Mouse (Mus musculus): Measurements from ENCODE around the gene Sox18. TPM values are rescaled to one million over a fixed set of nuclear protein-coding genes. Genes with fewer than 3 reads are reported as not detected.

Sox18 gene
- total RNA-seq, 2 experiments from 2014 or later = 10.6 to 14.7 TPM

- intact Hi-C loops (cut with DNase I) = no loop called here
Observed at GRCm38 (mm10) chr2:181684713-181685112, 13.3 kb upstream of the Sox18 start.

DNA sequence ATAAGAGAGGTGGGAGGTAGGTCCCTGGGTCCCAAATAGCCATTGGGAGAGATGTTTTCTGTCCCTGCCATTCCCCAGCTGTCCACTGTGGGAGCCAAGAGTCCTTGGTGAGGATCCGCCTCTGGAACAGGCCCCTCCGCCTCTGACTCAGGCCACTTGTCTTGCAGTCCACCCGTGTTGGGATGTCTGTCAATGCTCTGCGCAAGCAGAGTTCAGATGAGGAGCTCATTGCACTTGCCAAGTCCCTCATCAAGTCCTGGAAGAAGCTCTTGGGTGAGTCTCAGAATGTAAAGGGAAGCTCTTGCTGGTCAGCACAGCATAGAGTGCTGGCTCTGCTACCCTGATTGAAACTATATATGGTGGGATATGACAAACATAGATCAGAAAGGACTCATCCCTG lies 11.9 kb upstream of the Sox18 start:
- no peak for DNase-seq (ENCODE audit: low spot score in 2 of 2)
- intact Hi-C loops (cut with DNase I) = no loop called here

More at GRCm38 (mm10) chr2:181684713-181685112, 13.3 kb upstream of the Sox18 start:
- no peak for DNase-seq (ENCODE audit: low spot score in 2 of 2)

- DNase-seq (ENCODE audit: low spot score in 2 of 2) = no peak
- intact Hi-C loops (cut with DNase I) = no loop called here
Observed at GRCm38 (mm10) chr2:181681978-181682377, 10.5 kb upstream of the Sox18 start.

DNA sequence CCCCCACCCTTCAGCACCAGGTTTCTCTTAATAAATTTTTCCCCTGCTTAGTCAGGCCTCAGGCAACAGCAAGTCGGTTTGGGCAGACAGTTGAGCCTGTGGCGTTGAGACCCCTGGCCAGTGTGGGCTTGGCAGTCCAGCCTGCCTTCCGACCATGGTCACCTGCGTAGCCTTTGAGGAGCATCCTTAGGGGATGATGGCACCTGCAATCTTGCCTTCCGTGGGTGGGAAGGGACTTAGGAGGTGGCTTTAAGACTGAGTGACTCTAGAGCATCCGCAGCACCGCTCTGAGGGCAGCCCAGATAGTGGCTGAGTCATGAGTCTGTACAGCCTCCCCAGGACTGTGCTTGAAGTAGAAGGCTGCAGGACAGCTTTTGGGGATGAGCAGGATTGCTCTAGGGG lies 9.3 kb upstream of the Sox18 start:
- intact Hi-C loops (cut with DNase I) = no loop called here
- no peak for DNase-seq (ENCODE audit: low spot score in 2 of 2)

DNA sequence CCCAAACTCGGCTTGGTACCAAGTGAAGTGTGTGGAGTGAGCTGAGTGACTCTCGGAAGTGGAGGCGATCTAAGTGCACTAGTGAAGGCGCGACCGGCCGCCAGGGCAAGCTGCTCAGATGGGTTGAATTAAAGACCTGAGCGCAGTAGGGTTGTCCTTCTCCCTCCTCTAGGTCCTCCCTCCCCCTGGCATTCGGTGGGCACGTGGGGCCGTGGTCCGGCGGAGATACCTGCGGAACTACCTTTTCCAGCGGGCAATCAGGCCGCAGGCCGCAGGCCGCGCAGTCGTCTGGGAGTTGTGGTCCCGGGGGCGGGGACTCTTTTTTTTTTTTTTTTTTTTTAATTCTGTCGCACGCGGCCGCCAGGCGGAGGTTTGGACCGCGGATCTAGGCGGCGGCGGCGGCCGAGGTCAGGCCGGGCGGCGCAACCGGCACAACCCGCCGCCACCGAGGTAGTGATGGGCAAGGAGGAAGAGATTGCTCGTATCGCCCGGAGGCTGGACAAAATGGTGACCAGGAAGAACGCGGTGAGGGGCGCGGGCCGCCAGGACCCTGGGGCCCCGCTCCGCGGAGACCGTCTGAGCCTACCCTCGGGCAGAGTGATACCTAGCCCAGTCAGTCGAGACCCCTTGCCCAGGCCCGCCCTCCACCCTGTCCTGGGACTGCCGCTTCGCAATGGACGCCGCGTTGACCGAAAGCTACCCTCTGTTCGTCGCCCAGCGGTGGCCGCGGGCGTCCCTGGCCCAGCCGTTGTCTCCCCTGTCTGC lies 8.7 kb upstream of the Sox18 start, which contains the start of gene Tcea2:
TSS of gene Tcea2 (plus strand) at position 360 of the 765 bp plus-strand sequence.
- DNase-seq (ENCODE audit: low spot score in 2 of 2) = peak; percentile 45 to 68
- intact Hi-C loops (cut with DNase I) = loop anchor here (1.0 to 5.0 kb wide), 2 partner anchors 21 to 58 kb away; no protein-coding TSS in a partner anchor

DNA sequence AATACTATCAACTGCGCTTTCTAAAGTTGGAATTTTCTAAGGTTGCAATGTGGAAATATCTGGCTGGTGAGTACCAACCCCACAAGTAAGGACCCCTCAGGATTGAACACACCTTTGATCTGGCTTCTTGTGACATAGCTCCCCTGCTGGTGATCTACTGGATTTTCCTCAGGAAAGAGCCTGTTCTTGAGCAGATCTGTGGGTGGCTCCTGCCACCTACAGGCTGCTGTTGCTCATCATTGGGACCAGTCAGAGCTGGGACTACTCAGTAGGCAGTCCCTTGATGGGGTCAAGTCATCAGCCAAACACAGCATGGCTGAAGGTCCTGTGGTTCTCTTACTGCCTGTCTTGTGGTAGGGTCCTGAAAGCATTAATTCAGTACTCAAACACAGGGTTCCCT lies 7.3 kb upstream of the Sox18 start:
- peak; percentile 82 to 92 for DNase-seq (ENCODE audit: low spot score in 2 of 2)
- intact Hi-C loops (cut with DNase I) = loop anchor here (1.0 to 5.0 kb wide), 2 partner anchors 19 to 56 kb away; no protein-coding TSS in a partner anchor

GRCm38 (mm10) chr2:181677755-181678098 lies 6.3 kb upstream of the Sox18 start:
- DNase-seq (ENCODE audit: low spot score in 2 of 2) = no peak
- intact Hi-C loops (cut with DNase I) = loop anchor here (5.0 kb wide), 1 partner anchor 55 kb away; no protein-coding TSS in a partner anchor

DNA sequence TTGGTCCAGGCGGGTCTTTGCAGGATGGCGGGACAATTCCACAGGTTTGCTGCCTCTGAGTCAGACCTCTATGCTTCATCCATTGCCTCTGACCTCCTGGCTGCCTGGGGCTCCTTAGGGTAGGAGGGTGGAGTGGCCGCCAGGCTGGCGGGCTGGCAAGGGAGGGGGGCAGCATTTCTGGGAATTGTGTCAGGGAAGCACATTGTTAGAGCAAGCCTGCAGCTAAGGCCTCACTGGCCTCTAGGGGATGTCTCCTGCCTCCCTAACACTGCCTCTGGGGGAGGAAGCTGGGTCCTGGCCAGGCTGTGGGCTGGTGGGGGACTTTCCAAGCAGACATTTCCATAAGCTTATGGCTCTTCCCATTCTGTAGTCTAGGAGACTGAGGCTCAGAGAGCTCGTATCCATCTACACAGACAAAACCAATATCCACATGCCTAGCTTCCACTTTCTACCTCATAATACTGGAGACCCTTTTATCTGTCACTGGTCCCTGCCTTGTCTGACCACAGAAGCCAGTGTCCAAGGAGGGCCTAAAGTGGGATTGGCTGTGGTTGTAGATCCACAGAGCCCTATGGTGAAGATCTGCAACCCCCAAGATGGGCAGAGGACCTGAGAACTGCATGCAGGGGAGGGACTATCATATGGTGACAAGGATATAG lies 5.8 kb upstream of the Sox18 start:
- intact Hi-C loops (cut with DNase I) = loop anchor here (5.0 kb wide), 1 partner anchor 55 kb away; no protein-coding TSS in a partner anchor
- no peak for DNase-seq (ENCODE audit: low spot score in 2 of 2)

DNA sequence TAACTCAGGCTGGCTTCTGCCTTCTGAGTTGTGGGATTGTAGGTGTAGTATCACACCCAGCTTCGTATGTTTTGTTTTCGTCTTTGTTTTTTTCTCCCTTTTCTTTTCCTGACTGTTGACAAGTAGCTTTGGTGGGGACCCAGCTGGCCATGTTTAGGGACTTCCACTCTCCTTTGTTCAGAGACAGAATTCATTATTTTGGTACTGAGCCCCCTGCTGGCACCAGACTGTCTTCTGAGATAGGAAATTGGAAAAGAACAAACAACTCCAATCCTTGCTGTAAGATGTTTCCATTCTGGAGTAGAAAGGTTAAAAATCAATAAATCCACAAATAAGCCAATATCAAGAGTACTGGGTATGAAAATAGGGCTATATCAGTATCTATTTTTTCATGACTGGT lies 5.0 kb upstream of the Sox18 start:
- intact Hi-C loops (cut with DNase I) = loop anchor here (5.0 kb wide), 1 partner anchor 54 kb away; no protein-coding TSS in a partner anchor
- DNase-seq (ENCODE audit: low spot score in 2 of 2) = no peak

DNA sequence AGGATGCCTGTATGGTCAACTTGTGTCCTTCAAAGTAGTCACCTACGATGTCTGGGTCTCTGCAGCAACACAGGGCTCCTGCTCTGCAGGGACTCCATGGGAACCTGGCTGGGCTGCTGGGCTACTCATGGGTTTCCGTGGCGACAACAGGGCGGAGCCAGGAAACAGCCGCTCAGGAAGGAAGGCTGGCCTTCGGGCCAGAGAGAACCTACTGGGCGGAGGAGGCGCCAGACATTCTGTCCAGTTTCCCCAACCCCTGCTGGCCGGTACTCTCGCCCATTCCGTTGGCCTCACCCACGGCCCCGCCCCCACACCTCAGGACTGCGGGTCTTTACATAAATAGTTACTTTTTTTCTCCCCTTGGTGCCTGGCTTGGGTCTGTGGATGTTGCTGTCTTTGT lies 4.0 kb upstream of the Sox18 start:
- DNase-seq (ENCODE audit: low spot score in 2 of 2) = peak; percentile 52 to 53
- intact Hi-C loops (cut with DNase I) = loop anchor here (5.0 kb wide), 1 partner anchor 53 kb away; no protein-coding TSS in a partner anchor

DNA sequence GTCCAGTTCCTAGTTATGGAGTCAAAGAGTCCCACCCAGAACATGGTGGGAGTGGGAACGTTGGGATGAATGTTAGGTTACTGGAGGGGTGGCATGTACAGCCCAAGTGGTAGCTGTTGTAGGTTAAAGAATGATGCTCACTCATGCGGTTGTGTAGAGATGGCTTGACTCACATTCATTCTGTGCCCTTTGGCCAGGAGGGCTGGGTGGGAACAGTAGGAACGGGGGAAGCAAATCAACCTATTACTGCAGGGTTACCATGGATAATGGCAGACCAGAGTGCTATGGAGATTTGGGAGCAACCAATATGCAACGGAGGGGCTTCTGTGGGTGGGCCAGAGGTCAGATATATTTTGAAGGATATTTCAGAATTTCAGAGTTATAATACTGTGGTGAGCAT lies 3.5 kb upstream of the Sox18 start:
- intact Hi-C loops (cut with DNase I) = loop anchor here (5.0 kb wide), 1 partner anchor 53 kb away; no protein-coding TSS in a partner anchor

GRCm38 (mm10) chr2:181673501-181673900 lies 2.1 kb upstream of the Sox18 start:
- no peak for DNase-seq (ENCODE audit: low spot score in 2 of 2)
- intact Hi-C loops (cut with DNase I) = no loop called here

More for the DNA sequence above, 3.5 kb upstream of the Sox18 start:
- no peak for DNase-seq (ENCODE audit: low spot score in 2 of 2)

GRCm38 (mm10) chr2:181671984-181672383 lies 544 bp upstream of the Sox18 start:
- intact Hi-C loops (cut with DNase I) = no loop called here

GRCm38 (mm10) chr2:181670913-181671311 lies 528 bp downstream of the Sox18 start:
- intact Hi-C loops (cut with DNase I) = no loop called here

More at GRCm38 (mm10) chr2:181671984-181672383, 544 bp upstream of the Sox18 start:
- no peak for DNase-seq (ENCODE audit: low spot score in 2 of 2)

GRCm38 (mm10) chr2:181670285-181670912 lies 1.0 kb downstream of the Sox18 start:
- intact Hi-C loops (cut with DNase I) = no loop called here
- DNase-seq (ENCODE audit: low spot score in 2 of 2) = no peak

More at GRCm38 (mm10) chr2:181670913-181671311, 528 bp downstream of the Sox18 start:
- no peak for DNase-seq (ENCODE audit: low spot score in 2 of 2)

GRCm38 (mm10) chr2:181663298-181663630 lies 8.2 kb downstream of the Sox18 start:
- intact Hi-C loops (cut with DNase I) = no loop called here
- DNase-seq (ENCODE audit: low spot score in 2 of 2) = no peak

- no peak for DNase-seq (ENCODE audit: low spot score in 2 of 2)
- intact Hi-C loops (cut with DNase I) = no loop called here
Observed at GRCm38 (mm10) chr2:181662620-181663297, 8.7 kb downstream of the Sox18 start.

- intact Hi-C loops (cut with DNase I) = loop anchor here (1.0 kb wide), 1 partner anchor 20 kb away; no protein-coding TSS in a partner anchor
- peak; percentile 79 to 94 for DNase-seq (ENCODE audit: low spot score in 2 of 2)
Observed at GRCm38 (mm10) chr2:181659609-181660055, 11.8 kb downstream of the Sox18 start.

DNA sequence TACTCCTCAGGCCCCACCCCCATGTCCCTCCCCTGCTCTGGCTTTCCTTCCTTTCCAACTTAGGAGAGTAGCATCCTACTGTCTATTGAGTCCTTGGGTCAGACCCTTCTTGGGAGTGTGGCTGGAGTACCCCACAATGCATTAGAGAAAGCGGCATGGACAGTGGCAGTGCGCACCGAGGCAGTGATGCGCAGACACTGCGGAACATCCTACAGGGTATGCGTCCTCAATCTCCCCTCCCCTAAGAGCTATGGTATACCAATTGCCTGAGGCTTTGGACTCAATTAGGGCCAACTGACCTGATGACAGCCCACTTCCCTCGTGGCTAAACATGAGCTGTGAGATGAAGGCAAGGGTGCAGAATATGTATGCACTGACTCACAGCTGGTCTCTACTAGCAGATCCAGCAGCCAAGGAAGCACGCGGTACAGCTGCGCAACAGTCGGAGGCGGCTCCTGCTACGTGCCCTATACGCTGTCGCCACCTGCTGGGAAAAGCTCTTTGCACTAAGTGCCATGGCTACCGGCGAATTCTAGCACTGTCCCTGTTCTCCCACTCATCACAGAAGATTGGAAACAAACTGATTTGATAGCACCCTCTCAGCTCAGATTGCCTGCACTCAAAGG lies 12.4 kb downstream of the Sox18 start:
- peak; percentile 57 to 89 for DNase-seq (ENCODE audit: low spot score in 2 of 2)
- intact Hi-C loops (cut with DNase I) = loop anchor here (1.0 kb wide), 1 partner anchor 20 kb away; no protein-coding TSS in a partner anchor
